Mouse (Mus musculus) naive thymus-derived CD4-positive, alpha-beta T cell, adult 5 months (primary cell): Measurements from ENCODE around the gene Ldhb. TPM values are rescaled to one million over a fixed set of nuclear protein-coding genes. Genes with fewer than 3 reads are reported as not detected.

Source experiments
- polyA plus RNA-seq: library from polyadenylated mRNA; unstranded; fragments of 100-300 nt; shearing (Covaris generic); gene quantifications from one replicate; pipeline ENCODE4 v1.2.1, GENCODE M21; 2017

Ldhb gene
- polyA plus RNA-seq = 66.7 TPM

GRCm38 (mm10) chr6:142507785-142508162, at the start of gene Ldhb:
TSS of gene Ldhb (minus strand) at chr6:142507957.

GRCm38 (mm10) chr6:142472801-142473203, 35.0 kb downstream of the Ldhb start, which contains the start of gene Gys2:
TSS of gene Gys2 (minus strand) at chr6:142473109.

Other genes starting within 250 kb of the Ldhb start
- gene Iapp, start 209.5 kb downstream of the Ldhb start, polyA plus RNA-seq = not detected
- gene Slco1a5, start 185.0 kb downstream of the Ldhb start, polyA plus RNA-seq = not detected
- 20.3 TPM for gene Pyroxd1, start 162.3 kb downstream of the Ldhb start, polyA plus RNA-seq
- gene Recql, start 120.9 kb downstream of the Ldhb start, polyA plus RNA-seq = 43.9 TPM
- gene Golt1b, start 120.7 kb downstream of the Ldhb start, polyA plus RNA-seq = 30.9 TPM
- gene Spx, start 94.5 kb downstream of the Ldhb start, polyA plus RNA-seq = not detected
- gene Gys2, start 34.8 kb downstream of the Ldhb start, polyA plus RNA-seq = not detected
- gene Kcnj8, start 63.7 kb upstream of the Ldhb start, polyA plus RNA-seq = 0.17 TPM
- gene Abcc9, start 194.4 kb upstream of the Ldhb start, polyA plus RNA-seq = not detected
- gene Cmas, start 248.7 kb upstream of the Ldhb start, polyA plus RNA-seq = 177 TPM